Mouse (Mus musculus) mammary gland, adult 2 months (tissue): ENCODE measurements around the gene Nr4a1. TPM values are rescaled to one million over a fixed set of nuclear protein-coding genes. Genes with fewer than 3 reads are reported as not detected.

Experiments
- polyA plus RNA-seq: library from polyadenylated mRNA; depleted of rRNA; stranded (reverse); fragments of >200 nt; gene quantifications from 2 replicates; pipeline ENCODE4 v1.2.3, GENCODE M21; 2012; ENCODE audit warnings: low replicate concordance; rRNA removed

Gene Nr4a1
- 28.9 and 38.2 TPM in 2 replicates for polyA plus RNA-seq

DNA sequence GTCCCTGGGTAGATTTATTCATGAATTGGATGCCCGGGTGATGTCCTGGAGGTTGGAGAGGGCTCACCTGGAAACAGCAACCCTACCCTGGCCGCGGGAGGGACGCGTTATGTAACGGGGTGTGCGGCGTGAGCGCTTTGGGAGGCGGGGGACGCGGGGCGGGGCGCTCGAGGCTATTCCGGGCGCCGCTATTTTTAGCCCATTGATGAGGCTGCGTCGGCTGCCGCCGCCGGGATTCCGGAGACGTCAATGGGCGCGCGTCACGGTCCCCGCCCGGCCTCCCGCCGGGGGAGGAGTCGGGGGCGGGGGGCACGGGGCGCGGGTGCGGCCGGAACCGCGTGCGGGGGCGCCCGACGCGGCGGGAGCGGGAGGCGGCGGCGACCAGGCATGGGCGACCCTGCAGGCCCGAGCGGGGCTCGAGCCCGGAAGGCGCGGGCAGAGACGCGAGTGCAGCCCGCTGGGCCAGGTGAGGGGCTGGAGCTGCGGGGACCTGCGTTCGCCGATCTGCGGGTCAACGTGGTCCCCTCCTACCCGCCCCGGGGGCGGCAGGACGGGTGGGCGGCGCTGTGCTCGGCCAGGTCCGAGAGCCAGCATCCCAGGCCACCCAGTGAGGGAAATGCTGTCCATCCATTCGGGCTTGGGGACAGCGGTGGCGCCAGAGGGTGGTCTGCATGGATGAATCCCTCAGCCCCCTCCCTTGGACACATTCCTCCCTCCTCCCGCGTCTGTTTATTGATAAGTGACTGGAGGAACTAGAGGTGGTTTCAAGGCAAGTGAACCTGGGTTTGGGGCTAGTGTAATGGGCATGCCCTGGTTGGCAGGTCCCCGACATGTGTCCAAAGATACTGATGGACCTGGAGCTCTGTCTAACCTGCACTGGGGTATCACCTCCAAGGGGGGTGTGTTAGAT, at the start of gene Nr4a1:
Nr4a1 (plus strand) TSS at position 384 of the 910 bp plus-strand sequence.

GRCm38 (mm10) chr15:101224006-101224906, 29.8 kb upstream of the Nr4a1 start, which contains the start of gene Grasp:
Grasp (plus strand) TSS chr15:101224188.

GRCm38 (mm10) chr15:101283911-101284750, 30.1 kb downstream of the Nr4a1 start, which contains the start of gene Atg101:
Atg101 (plus strand) TSS chr15:101284272.

DNA sequence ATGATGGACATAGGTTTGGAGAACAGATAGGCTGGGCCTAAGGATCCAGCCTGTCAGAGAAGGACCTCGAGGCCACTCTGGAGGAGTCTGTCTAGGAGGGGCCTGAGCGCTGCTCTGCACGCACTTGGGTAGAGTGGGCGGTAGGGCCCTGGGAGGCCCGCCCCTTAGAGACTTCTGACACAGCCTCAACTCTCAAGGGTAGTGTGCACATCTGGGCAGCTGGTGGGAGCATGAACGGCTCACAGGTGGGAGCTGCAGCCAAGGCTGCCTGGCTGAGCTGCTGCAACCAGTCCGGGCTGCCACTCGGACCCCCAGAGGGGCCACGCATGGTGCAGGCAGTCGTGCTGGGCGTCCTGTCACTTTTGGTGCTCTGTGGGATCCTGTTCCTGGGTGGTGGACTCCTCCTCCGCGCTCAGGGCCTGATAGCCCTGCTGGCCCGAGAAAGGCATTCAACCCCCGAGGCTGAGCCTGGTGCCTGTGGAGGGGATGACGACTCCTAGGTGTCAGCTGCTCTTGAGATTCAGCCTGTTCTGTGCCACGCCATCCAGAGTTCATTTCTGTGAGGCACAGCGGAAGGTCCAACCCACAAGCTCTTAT, 39.1 kb downstream of the Nr4a1 start, which contains the start of gene 6030408B16Rik:
6030408B16Rik (plus strand) TSS at position 188 of the 597 bp plus-strand sequence.

Other genes with a start within 250 kb of the Nr4a1 start
- 0.30 and 1.0 TPM in 2 replicates for gene Gm47841, start 206.9 kb upstream of the Nr4a1 start, polyA plus RNA-seq
- 6.8 and 13.7 TPM in 2 replicates for gene Fignl2, start 175.7 kb upstream of the Nr4a1 start, polyA plus RNA-seq
- 0.12 TPM in 1 of 2 replicates, not detected in the other for gene Ankrd33, start 138.5 kb upstream of the Nr4a1 start, polyA plus RNA-seq
- 49.7 and 54.4 TPM in 2 replicates for gene Acvrl1, start 125.7 kb upstream of the Nr4a1 start, polyA plus RNA-seq
- gene Acvr1b, start 80.2 kb upstream of the Nr4a1 start, polyA plus RNA-seq, result 30.8 and 31.6 TPM in 2 replicates
- gene Grasp, start 30.1 kb upstream of the Nr4a1 start, polyA plus RNA-seq, result 7.8 and 21.9 TPM in 2 replicates
- 29.3 and 31.4 TPM in 2 replicates for gene Atg101, start 30.0 kb downstream of the Nr4a1 start, polyA plus RNA-seq
- gene 6030408B16Rik, start 38.9 kb downstream of the Nr4a1 start, polyA plus RNA-seq, result 0.62 and 0.76 TPM in 2 replicates
- 8.3 and 21.5 TPM in 2 replicates for gene Krt80, start 115.9 kb downstream of the Nr4a1 start, polyA plus RNA-seq
- gene Krt7, start 156.8 kb downstream of the Nr4a1 start, polyA plus RNA-seq, result 34.4 and 55.3 TPM in 2 replicates
- gene Krt87, start 184.5 kb downstream of the Nr4a1 start, polyA plus RNA-seq, result 0.31 and 0.45 TPM in 2 replicates
- gene Krt88, start 193.5 kb downstream of the Nr4a1 start, polyA plus RNA-seq, result not detected in 2 replicates
- gene Krt81, start 209.5 kb downstream of the Nr4a1 start, polyA plus RNA-seq, result not detected in 2 replicates
- not detected in 2 replicates for gene Krt86, start 219.2 kb downstream of the Nr4a1 start, polyA plus RNA-seq
- 0.11 and 0.35 TPM in 2 replicates for gene Krt83, start 237.2 kb downstream of the Nr4a1 start, polyA plus RNA-seq